Mouse (Mus musculus) bone marrow macrophage, adult 2 months (primary cell): Measurements from ENCODE around the gene Ubqln4.

Source experiments
- CTCF ChIP-seq: IDR thresholded peaks from 2 replicates; pipeline ENCODE4 v1.5.1; 2012; ENCODE audit warnings: low read depth, mild to moderate bottlenecking, low read length, moderate library complexity
- POLR2A ChIP-seq: IDR thresholded peaks from 2 replicates; pipeline ENCODE4 v1.6.1; 2012; ENCODE audit warnings: mild to moderate bottlenecking, low read depth, low read length, borderline replicate concordance

- TF ChIP-seq POLR2A (no peak), CTCF (no peak)
These were observed 3.1 kb downstream of the Ubqln4 start for GRCm38 (mm10) chr3:88556616-88557015.
